Mouse (Mus musculus) bone marrow, adult 2 months (tissue): Measurements from ENCODE around the gene Med15. TPM values are rescaled to one million over a fixed set of nuclear protein-coding genes. Genes with fewer than 3 reads are reported as not detected.
"Not testable (repeated sequence)": the region's sequence is repeated elsewhere in the genome, so short reads cannot be mapped to it uniquely, and the experiment has no call there.

Experiments used
- H3K27ac ChIP-seq: fragments of 200-500 bp; 2 replicates; pipeline ENCODE4 v1.5.1; 2012; ENCODE audit warnings: low read depth, mild to moderate bottlenecking, control low read depth, inconsistent platforms, low read length; ENCODE audit not compliant: control insufficient read depth, poor library complexity, insufficient read depth
- H3K4me1 ChIP-seq: fragments of 200-500 bp; 2 replicates; pipeline ENCODE4 v1.6.1; 2011; ENCODE audit warnings: low read length; ENCODE audit not compliant: control insufficient read depth, insufficient read depth
- H3K4me3 ChIP-seq: fragments of 200-500 bp; replicated peaks from 2 replicates; pipeline ENCODE3; 2011; ENCODE audit warnings: mild to moderate bottlenecking, low read depth, low read length, control low read depth; ENCODE audit not compliant: control insufficient read depth
- CTCF ChIP-seq: fragments of 200-500 bp; IDR thresholded peaks from 2 replicates; pipeline ENCODE4 v1.5.1; 2011; ENCODE audit warnings: low read length, control low read depth; ENCODE audit not compliant: control insufficient read depth, insufficient read depth
- POLR2A ChIP-seq: fragments of 200-500 bp; IDR thresholded peaks from 2 replicates; pipeline ENCODE4 v1.6.1; 2011; ENCODE audit warnings: low read depth, mild to moderate bottlenecking, control low read depth, low read length, borderline replicate concordance; ENCODE audit not compliant: control insufficient read depth
- WGBS: fragments of 180-500 bp; shearing (Covaris S2); methylation state at CpG from one replicate; pipeline ENCODE4 v1.1.7; 2018; 5-methylcytosine and 5-hydroxymethylcytosine counted together
- polyA plus RNA-seq: library from polyadenylated mRNA; stranded (reverse); fragments of >200 nt; gene quantifications from 2 replicates; pipeline ENCODE4 v1.2.4, GENCODE M21; 2011; ENCODE audit warnings: low replicate concordance; ENCODE audit not compliant: missing spikeins, insufficient read depth, insufficient read length

Med15 gene
- polyA plus RNA-seq, 1 experiment, result 38.0 TPM

- 40% methylated on average over 4 of the region's 4 CpGs for WGBS
- TF ChIP-seq POLR2A, result no peak
- no peak for TF ChIP-seq CTCF
- Histone ChIP-seq H3K4me3 (no peak overlapping the region), H3K27ac (no peak overlapping the region), H3K4me1 (no peaks in the 10 kb centered on the region)
These were observed 3.5 kb upstream of the Med15 start for GRCm38 (mm10) chr16:17736156-17736555.

DNA sequence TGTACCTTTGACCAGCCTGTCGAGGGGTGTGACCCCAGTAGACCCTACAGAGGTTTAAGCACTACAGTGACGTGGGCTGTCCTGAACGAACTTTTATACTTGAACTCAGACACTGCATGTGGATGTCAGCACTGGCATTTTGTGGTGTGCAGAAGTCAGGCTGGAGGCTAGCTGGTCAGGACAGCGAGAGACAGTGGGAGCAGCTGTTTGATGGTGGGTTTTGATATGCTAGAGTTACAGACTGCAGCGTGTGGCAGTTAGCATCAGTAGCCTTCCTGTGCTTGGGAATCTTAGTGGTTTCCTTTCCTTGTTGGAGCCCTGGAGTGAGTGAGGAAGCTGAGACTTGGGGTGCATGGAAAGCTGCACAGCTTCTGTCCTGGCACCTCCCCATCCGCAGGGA is 2.2 kb upstream of the Med15 start:
- H3K4me1 ChIP-seq, H3K4me3 ChIP-seq, H3K27ac ChIP-seq: not testable (repeated sequence)
- 78% methylated on average over 6 of the region's 6 CpGs for WGBS

DNA sequence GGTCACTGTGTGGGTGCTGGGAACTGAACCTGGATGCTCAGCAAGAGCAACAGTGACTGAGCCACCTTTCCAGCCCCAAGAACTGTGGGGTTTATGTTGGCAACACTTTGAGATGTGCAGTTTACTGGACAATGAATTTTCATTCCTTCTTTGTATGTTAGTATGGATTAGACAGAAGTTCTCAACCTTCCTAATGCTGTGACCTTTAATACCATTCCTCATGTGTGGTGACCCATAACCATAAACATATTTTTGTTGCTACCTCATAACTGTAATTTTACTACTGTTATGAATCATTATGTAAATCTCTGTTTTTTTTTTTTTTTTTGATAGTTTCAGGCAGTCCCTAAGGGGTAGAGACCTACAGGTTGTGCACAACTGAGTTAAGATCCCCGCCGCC is 955 bp upstream of the Med15 start:
- WGBS, result 70% methylated on average over 2 of the region's 2 CpGs
- no peak overlapping the region for H3K27ac ChIP-seq
- TF ChIP-seq CTCF (no peak), POLR2A (no peak)

DNA sequence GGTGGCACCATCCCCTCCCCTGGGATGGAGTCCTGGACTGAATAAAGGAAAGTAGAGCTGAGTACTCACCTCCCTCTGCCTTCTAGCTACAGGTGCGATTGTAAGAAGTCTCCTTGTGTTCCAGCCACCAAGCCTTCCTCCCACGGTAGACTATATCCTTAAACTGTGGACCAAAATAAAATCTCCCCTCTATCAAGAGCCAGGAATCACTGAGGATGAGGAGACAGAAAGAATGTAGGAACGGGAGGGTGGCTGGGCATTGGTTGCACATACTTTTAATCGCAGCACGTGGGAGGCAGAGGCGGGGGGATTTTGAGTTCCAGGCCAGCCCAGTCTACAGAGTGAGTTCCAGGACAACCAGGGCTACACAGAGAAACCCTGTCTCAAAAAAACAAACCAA is 260 bp downstream of the Med15 start:
- H3K4me3 ChIP-seq, result no peak overlapping the region
- H3K4me1 ChIP-seq, result no peaks in the 10 kb centered on the region
- TF ChIP-seq POLR2A, result no peak
- TF ChIP-seq CTCF, result no peak
- 77% methylated on average over 6 of the region's 6 CpGs for WGBS
- H3K27ac ChIP-seq, result no peak overlapping the region

More for the DNA sequence above, 955 bp upstream of the Med15 start:
- no peak overlapping the region for H3K4me3 ChIP-seq
- H3K4me1 ChIP-seq, result no peaks in the 10 kb centered on the region

DNA sequence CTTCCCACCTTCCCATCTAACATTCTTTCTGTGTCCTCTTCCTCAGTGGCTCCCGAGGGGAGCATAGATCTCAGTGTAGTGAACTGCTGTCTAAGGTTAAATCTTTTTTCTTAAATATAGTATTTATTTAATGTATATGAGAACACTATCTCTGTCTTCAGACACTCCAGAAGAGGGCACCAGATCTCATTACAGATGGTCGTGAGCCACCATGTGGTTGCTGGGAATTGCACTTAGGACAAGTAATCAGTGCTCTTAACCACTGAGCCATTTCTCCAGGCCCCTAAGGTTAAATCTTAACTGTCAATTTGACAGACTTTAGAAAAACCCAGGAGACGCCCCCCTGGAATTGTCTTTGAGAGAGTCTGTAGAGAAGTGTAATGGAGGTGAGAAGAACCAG is 670 bp downstream of the Med15 start:
- TF ChIP-seq POLR2A, result no peak
- TF ChIP-seq CTCF, result no peak
- Histone ChIP-seq H3K4me3 (no peak overlapping the region), H3K4me1 (peaks cover 1% of the 10 kb centered on the region; the same call in 1 of the 2 replicates), H3K27ac (no peak overlapping the region)
- WGBS, result 36% methylated on average over 3 of the region's 3 CpGs

GRCm38 (mm10) chr16:17729974-17730373 is 2.7 kb downstream of the Med15 start:
- Histone ChIP-seq H3K4me3 (no peak overlapping the region), H3K27ac (no peak overlapping the region), H3K4me1 (peaks cover 1% of the 10 kb centered on the region; the same call in 1 of the 2 replicates)
- no peak for TF ChIP-seq CTCF
- no peak for TF ChIP-seq POLR2A

DNA sequence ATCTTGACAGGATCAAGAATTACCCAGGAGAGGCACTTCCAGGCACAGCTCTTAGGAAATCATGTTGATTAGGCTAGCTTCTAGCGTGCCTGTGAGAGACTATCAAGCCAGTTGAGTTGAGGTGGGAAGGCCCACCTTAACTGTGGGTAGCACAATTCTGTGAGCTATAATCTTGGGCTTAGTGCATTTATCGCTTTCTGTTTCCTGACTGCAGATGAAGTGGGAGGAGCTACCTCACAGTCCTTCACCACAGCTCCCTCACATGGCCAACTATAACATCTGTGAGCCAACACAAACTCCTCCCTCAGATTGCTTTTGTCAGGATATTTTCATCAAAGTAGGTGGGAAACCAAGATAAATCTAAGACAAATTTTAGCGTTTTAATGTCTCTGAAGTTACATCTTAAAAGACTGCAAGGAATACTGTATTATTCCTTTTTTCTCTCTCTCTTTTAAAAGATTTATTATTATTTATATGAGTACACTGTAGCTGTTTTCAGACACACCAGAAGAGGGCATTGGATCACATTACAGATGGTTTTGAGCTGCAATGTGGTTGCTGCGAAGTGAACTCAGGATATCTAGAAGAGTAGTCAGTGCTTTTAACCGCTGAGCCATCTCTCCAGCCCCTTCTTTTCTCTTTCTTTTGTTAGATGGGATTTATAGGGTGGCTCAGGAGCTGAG is 5.4 kb downstream of the Med15 start:
- peak overlapping the region; percentile 27; the same call in 1 of the 2 replicates for H3K27ac ChIP-seq
- H3K4me3 ChIP-seq, result peak overlapping the region; percentile 40
- TF ChIP-seq CTCF (peak; percentile 65), POLR2A (no peak)
- 20% methylated on average over 5 of the region's 5 CpGs for WGBS
- peaks cover 3% of the 10 kb centered on the region; the same call in 1 of the 2 replicates for H3K4me1 ChIP-seq

GRCm38 (mm10) chr16:17724448-17724847 is 8.2 kb downstream of the Med15 start:
- no peak overlapping the region for H3K27ac ChIP-seq
- H3K4me3 ChIP-seq, result peak overlapping the region; percentile 18
- 92% methylated on average over 3 of the region's 3 CpGs for WGBS
- H3K4me1 ChIP-seq, result peaks cover 3% of the 10 kb centered on the region; the same call in 1 of the 2 replicates
- no peak for TF ChIP-seq CTCF
- TF ChIP-seq POLR2A, result no peak

DNA sequence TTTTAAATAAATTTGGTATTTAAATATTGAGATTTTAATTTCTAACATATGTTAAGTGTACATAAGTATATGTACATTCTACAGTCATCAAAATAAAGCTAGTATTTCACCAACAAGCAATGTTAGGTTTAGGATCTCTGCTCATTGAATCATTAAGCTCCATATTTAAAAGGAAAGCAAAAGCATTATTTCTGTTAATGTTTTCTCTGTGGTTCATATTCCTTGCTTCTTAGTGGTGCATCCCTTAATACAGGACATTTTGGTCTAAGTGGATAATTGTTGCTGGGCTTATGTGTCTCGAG is 9.4 kb downstream of the Med15 start:
- Histone ChIP-seq H3K4me1 (peaks cover 3% of the 10 kb centered on the region; the same call in 1 of the 2 replicates), H3K4me3 (no peak overlapping the region), H3K27ac (no peak overlapping the region)
- TF ChIP-seq CTCF (no peak), POLR2A (no peak)
- WGBS, result 54% methylated on average over 1 of the region's 1 CpGs
